Mouse (Mus musculus): ENCODE measurements at regions not wholly inside any gene's neighbourhood (a gene's known extent, or its start where the extent isn't known, plus 50 kb on each side); places are given as distances from the start of the nearest gene placed in this dataset.

DNA sequence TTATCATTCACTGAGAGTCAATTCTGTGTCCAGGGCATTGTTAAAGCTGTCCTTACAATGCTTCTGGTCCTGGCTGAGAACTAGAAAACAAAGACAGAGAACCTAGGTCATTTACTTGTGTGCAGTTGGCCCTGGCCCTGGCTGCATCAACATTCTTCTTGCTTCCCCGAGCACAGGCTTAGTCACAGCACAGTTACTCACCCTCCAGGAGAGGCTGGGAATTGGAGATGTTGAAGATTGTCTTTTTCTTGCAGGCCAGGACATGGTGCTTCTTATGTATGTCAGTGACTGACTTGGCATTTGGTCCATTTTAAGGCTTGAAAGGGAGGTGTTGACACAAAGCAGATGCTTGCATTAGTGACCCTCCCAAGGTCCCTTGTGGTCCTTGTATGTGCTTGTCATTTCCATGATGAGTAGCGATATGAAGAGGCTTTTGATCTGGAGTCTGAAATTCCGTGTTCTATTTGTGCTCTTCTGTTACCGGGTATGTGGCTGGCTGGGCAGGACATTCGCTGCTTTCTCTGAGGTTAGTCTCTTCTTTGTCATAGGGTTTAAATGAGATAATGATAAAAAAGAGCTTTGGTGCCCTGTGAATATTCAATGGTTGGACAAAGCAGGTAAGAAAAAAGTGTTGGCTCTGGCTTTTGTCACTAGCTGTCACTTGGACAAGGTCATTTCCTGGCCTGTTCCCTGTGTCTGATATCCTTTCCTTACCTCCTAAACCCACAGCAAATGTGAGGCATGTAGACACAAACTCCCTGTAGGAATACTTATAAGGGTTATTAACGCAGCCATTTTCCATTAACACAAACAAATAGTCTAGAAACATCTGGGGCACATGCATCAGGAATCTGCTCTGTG lies 285.0 kb upstream of the Gm21798 start:
- no peak for DNase-seq

GRCm38 (mm10) chr15:64533169-64533795 lies 284.2 kb upstream of the Gm21798 start:
- no peak for DNase-seq

DNA sequence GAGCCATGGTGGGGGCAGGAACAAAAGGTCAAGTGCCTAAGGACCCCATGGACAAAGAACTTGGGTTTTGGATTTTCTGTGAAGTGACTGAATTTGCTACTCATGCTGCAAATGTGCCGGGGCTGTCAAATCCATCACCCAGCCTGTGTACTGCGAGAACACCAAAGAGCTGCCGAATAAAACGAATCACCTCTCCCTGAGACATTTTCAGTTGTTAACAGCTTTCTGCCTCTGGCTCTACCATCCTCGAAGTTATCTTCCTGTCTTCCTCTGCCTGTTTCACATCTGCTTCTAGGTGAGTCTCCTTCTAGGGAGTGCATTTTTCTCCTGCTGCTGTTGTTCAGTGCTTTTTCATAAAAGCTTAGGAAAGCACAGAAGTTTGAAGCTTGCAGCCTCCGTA lies 283.3 kb upstream of the Gm21798 start:
- DNase-seq: no peak

DNA sequence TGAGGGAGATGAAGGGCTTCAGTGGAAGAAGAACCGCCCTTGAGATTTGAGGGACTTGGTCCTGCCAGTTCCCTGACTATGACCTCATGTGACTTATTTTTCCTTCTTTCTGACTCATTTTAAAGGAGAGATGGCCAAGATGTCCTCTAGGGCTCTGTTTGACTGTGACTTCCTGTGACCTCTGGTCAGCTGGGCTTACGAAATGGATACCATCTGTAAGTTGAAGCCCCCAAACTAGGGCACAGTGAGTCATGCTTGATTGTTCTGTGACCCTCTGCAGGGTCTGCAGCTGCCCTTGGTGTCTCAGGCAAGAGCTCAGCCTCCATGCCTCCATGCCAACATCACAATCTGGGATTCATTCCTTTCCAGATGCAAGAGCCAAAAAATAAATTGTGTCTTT lies 282.3 kb upstream of the Gm21798 start:
- no peak for DNase-seq

GRCm38 (mm10) chr15:64541395-64541794 lies 276.1 kb upstream of the Gm21798 start:
- DNase-seq: no peak

DNA sequence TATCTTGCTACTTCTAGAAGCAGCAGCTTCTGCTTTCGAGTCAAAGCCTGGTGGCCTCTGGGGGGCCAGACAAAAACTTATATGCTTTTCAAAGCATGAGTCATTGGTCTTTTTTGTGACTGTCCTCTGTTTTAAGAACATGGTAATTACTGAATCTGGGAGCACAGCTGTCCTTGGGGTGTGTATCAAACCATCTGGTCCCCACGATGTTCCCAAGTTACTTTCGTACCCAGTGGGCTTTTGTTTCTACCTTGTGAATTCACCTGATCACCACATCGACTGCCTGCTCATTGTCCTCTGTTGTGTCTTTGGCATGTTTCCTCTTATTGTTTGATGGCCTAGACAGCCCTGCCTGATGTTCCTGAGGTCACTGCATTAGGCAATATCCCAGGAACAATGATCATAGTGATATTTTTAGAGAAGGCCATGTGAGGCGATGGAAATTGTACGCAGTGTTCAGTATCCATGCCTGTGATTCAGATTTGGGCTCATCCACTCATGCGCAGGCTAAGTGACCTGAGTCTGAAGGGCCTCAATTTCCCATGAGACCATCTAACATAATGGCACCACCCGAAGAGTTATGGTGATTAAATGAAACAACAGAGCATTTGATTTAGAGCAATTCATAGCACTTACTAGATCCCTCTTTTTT lies 275.1 kb upstream of the Gm21798 start:
- DNase-seq: no peak

DNA sequence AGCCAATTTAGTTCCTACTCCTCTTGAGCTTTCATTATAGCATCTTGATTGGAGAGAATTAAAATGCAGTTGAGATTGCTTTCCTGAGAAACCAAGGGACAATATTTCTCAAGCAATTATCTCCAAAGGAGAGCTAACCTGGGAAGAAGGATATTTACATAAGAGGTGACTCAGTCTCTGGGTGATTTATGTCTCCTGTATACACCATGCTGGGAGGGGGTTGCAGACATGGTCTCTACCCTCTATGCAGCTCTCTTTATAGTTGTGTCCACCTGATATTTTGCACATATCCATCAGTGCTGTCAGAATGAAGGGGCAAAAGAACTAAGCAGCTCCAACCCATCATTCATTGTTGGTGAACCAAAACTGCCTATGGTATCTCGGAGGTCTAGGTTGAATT lies 274.6 kb upstream of the Gm21798 start:
- no peak for DNase-seq

DNA sequence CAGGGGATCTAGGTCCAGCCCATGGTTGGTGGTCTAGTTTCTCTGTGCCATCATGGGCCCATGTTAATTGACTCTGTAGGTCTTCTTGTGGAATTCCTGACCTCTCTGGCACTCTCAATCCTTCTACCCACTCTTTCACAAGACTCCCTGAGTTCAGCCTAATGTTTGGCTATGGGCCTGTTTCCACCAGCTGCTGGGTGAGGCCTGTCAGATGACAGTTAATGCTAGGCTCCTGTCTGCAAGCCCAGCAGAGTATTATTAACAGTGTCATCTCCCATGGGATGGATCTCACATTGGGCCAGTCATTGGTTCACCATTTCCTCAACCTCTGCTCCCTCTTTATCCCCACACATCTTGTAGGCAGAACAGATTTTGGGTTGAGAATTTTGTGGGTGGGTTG lies 271.5 kb upstream of the Gm21798 start:
- no peak for DNase-seq

DNA sequence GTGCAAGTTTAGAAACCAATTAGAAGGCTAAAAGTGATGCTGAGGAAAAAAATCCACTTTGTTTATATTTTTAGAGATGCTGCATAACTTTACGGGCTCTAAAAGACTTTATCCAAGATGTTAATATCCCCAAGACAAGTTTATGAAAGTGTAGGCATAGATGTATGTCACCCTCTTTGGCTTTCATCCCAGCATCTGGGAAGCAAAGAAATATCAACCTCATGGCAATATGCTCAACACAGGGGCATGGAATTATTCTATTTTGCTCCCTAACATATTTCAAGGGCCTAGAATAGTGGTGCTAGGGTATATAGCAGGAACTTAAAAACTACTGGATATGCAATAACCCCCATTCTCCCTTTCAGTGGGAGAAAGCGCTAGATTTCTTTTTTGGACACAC lies 260.0 kb upstream of the Gm21798 start:
- DNase-seq: no peak

DNA sequence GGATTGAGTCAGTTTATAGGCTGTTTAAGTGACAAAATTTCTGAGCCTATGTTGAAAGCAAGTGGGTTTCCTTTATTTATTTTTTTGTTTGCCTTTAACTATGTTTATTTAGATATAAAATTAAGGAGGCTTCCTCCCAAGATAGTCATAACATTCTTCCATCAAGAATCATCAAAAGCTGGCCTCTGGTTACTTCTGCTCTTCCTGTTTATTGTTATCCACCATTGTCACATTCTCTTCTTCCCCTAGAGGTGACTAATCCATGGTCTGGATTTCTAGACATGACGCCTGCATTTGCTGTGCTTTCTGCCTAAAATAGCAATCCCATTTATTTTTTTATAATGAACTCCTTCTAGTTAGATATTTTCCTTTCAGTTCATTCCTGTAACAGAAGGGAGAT lies 259.3 kb upstream of the Gm21798 start:
- no peak for DNase-seq

- DNase-seq: no peak
Measured at GRCm38 (mm10) chr15:64562431-64563111, 254.9 kb upstream of the Gm21798 start.

GRCm38 (mm10) chr15:64564703-64565102 lies 252.8 kb upstream of the Gm21798 start:
- DNase-seq: no peak

DNA sequence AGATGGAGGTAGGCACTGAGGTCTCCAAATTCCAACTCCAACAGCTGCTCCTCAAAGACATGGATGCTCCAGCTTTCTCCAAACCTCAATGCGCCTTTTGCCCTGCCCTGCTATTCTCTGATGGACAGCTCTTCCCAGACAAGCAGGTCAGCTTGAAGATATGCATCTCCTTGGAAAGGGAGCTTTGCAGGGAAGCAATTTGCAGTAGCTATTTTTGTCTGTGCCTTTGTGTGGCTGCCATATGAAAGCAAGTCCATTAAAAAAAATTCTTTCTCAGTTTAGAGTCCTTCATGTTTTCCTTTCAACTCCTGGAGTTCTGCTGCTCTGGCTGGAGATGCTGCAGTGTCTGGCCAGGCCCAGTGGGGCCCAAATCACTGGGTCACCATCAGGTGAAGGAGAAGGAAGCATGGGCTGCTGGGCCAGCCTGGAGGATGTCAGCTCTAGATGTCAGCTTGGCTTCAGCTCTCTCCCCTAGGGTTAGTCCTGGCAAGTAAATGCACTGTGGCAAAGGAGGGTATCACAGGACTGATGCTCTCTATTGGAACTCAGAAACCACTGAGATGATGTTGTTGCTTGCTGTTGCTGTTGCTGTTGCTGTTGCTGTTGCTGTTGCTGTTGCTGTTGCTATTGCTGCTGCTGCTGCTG lies 240.5 kb upstream of the Gm21798 start:
- DNase-seq: no peak

DNA sequence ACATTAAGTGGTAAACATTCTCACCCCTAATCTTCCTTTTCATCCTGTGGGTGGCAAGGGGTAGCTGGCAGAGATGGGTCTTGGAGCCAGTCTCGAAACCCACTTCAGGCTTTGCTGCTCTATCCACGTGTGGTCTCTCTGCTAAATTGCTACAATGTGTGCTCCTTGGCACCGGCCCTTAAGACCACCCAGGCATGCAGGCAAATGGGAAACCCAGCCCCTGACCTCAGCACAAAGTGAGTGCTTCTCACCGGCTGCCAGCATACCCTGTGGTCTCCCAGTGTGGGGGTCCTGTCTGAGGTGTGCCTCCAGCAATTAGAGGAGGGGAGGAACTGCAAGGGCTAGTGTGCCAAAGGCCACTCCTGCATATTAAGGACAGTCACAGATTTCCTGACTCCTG lies 238.5 kb upstream of the Gm21798 start:
- DNase-seq: no peak

DNA sequence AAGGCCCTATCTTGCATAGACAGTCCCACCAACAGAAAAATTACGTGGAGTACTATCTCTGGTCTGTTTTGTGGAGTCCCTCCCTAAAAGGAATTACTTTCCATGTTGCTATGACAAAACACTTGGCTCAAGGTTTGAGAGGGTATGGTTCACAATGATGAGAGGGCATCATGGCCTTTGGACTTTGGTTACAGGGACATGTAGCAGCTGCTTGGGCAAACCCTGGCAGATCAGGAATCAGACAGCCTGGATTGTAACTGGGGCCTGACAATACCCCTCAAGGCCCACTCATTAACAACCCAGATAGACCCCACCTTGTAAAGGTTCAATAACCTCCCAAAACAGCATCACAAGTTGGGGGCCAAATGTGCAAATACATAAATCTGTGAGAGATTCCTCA lies 237.0 kb upstream of the Gm21798 start:
- no peak for DNase-seq

DNA sequence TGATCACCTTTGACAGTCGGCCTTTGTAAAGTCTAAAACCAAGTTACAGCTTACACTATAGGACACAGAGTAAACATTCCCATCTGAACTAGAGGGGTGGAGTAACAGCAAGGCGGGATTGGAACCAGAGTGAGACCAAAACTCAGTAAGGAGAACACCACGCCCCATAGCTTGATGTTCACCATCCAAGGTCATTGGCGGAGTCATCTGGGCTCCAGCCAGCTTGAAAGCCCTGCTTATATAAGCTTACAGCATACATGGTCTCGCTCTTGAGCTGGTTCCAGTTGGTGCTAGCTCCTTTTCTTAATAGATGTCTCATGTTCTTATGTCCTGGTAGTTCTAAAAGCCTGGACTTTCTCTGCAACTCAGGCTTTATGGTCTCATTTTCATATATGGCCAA lies 236.4 kb upstream of the Gm21798 start:
- no peak for DNase-seq

GRCm38 (mm10) chr15:64584129-64584528 lies 233.4 kb upstream of the Gm21798 start:
- no peak for DNase-seq

DNA sequence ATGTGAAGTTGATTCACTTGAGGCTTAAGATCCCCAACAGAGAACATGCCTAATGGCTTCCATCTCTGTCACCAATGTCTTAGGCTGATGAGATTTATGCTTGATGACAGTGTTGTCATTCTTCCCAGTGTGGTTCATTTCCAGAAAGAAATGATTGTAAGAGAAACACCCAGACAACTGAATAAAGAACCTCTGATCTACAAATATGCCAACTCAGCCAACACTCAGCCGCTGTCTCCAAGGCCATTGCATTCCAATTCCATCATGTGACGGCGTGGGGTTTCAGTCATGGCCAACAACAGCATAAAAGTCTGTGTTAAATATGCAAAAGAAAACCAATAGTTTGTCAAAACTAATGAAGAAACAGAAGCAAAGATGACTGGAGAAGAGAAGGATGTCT lies 230.7 kb upstream of the Gm21798 start:
- no peak for DNase-seq

DNA sequence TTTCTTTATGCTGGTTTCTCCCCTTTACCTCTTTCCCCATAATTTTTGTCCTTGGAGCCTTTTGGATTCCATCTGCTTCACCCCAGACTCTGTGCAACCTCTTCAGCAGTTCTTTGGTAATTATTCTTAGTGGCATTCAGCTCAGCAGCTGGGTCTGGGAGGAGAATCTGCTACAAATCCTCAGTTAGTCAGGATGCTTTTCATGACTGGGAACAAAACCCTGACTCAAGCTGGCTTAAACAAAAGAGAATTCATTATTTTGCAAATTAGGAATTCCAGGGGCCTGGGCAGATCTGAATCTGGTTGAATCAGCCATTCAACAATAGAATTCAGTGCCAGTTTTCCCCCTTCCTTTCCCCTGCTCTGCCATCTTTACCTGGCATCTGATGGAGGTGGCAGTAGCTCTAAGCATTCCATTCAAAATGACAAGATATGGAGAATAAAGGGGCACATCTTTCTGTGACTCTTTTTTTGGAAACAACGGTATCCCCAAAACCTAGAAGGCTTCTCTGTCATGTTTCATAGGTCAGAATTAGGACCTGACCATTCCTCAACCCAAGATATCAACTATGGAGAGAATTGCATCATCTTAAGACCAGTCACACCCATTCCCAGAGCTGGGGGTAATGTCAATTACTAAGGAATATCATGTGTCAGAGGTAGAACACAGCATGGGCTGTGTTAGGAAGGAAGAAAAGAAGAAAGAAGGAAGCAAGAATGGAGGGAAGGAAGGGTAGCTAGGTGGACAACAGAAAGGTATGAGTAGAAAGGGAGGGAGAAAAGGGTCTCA lies 227.2 kb upstream of the Gm21798 start:
- DNase-seq: no peak

DNA sequence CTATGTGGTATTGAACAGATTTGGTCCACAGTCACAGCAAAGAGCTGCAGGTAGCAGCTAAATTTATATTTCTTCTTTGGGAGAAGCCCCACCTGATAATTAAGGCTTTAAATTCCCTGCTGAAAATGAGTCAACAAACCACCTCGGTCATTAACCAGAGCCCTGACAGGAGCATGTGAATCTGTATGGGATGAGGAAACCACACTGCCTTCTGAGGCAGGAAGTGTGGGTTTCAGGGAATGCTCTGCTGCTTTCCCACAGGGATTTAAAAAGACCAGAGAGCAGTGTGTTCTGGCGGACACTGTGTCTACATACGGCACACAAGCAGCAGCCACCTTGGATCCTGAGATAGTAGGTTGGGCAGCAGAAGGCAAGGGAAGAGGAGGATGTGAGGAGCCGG lies 204.0 kb upstream of the Gm21798 start:
- DNase-seq: no peak

DNA sequence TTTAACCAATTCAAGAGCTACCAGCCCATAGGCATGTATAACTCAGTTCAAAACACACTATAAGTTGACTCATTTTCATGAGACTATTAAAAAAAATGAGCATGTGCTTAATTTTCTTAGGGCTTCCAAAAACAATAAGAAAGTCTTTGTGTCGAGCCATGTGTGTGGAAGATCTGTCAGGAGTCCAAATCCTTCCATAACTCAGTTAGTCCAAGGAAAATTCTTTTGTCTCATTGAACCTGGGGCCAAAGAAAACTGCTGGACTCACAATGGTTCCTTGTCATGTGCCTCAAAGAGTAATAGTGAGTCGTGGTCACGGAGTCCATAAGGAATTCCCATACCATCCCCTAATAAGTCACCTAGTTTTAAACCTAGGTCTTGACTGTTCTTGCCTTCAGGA lies 199.0 kb upstream of the Gm21798 start:
- no peak for DNase-seq

DNA sequence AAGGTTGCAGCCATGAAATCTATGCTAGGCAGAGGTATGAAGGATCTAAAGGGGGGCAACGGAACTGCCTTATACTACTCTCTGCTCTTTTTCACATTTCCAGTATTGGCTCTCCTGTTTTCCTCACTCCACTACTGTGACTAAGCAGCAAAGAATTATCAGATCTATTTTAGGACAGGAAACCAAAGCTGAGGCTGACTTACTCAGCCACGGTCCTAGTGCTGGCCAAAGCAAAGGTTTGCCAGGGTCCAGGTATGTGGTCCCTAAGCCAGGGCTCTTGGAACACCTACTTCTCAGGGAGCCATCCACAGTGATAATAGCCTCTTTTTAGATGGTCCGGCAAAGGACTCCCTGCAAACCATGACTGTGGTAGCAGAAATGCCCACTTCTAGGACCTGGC lies 195.6 kb upstream of the Gm21798 start:
- DNase-seq: no peak
